Comparison of ENCODE assay signal across 27 mouse cellular contexts in genomic region chr2:70006492-70006891, GRCm38 (mm10). TPM values are rescaled to one million over a fixed set of nuclear protein-coding genes. Genes with fewer than 3 reads are reported as not detected.
"Had no signal": no experiment of that assay in that cellular context is flagged by ENCODE, and none has a peak within 500 bp of the region (broad histone marks: within the 10 kb centered on the region; RNA-seq: fewer than 3 reads in every experiment).

No protein-coding gene starts in this region.

- H3K4me3 ChIP-seq: heart, adult 2 months; heart, embryonic 13.5 days; heart, embryonic 15.5 days; hindbrain, embryonic 13.5 days; layer of hippocampus, adult 2 months; left cerebral cortex, adult 2 months; limb, embryonic 10.5 days; limb, embryonic 12.5 days; liver, embryonic 12.5 days had no signal

- H3K27me3 ChIP-seq: heart, embryonic 13.5 days; heart, embryonic 15.5 days; hindbrain, embryonic 13.5 days; limb, embryonic 12.5 days; liver, embryonic 12.5 days had no signal

- H3K4me1 ChIP-seq: heart, embryonic 13.5 days; heart, embryonic 15.5 days; hindbrain, embryonic 13.5 days; limb, embryonic 10.5 days; limb, embryonic 12.5 days; liver, embryonic 12.5 days had no signal

- ATAC-seq: hindbrain, postnatal 0 days; intestine, embryonic 16.5 days; liver, embryonic 12.5 days had no signal

- H3K9ac ChIP-seq: heart, embryonic 13.5 days; heart, embryonic 15.5 days; hindbrain, embryonic 13.5 days; limb, embryonic 12.5 days; liver, embryonic 12.5 days; liver, embryonic 14.5 days had no signal

- DNase-seq: gastrocnemius, postnatal 14 days; gastrocnemius, postnatal 36 days; heart, adult 11 months; heart, adult 2 months; heart, postnatal 14 days; heart, postnatal 36 days; kidney, adult 11 months; kidney, adult 2 months; kidney, adult 9 months; kidney, postnatal 10 days; kidney, postnatal 25 days; kidney, postnatal 4 days had no signal

- H3K9me3 ChIP-seq: heart, embryonic 13.5 days; heart, embryonic 15.5 days; hindbrain, embryonic 13.5 days; limb, embryonic 10.5 days; limb, embryonic 12.5 days; liver, embryonic 12.5 days had no signal

- H3K27ac ChIP-seq: heart, adult 2 months; heart, embryonic 13.5 days; heart, embryonic 15.5 days; hindbrain, embryonic 13.5 days; hindbrain, postnatal 0 days; layer of hippocampus, adult 2 months; left cerebral cortex, adult 2 months; limb, embryonic 10.5 days; limb, embryonic 12.5 days; liver, embryonic 12.5 days; liver, embryonic 14.5 days had no signal

- H3K4me2 ChIP-seq: heart, embryonic 11.5 days; heart, embryonic 13.5 days; heart, embryonic 15.5 days; hindbrain, embryonic 13.5 days; limb, embryonic 12.5 days; liver, embryonic 12.5 days had no signal

RNA-seq across cellular contexts. Expression of gene Myo3b, which starts 32.4 kb away (rescaled TPM):
- total RNA-seq: gastrocnemius, adult 18-20 months; gastrocnemius, adult 8-10 months; gastrocnemius, postnatal 14 days; gastrocnemius, postnatal 36 days; liver, adult 2 months had no signal
- polyA plus RNA-seq: heart, adult 2 months; limb, embryonic 10.5 days; limb, embryonic 12.5 days; liver, adult 2 months; liver, embryonic 12.5 days; liver, embryonic 14.5 days had no signal
